Mouse (Mus musculus): ENCODE data around the gene Klra5. TPM values are rescaled to one million over a fixed set of nuclear protein-coding genes. Genes with fewer than 3 reads are reported as not detected.
"Not testable (repeated sequence)": the region's sequence is repeated elsewhere in the genome, so short reads cannot be mapped to it uniquely, and the experiment has no call there.

Gene Klra5
- polyA plus RNA-seq (2012; rRNA removed), result not detected in 2 replicates

- not testable (repeated sequence) for DNase-seq (ENCODE audit: low read depth)
Measured at GRCm38 (mm10) chr6:129917476-129917946, at the start of gene Klra5. Gene Klra5, minus strand, starts transcription at chr6:129917650.

- DNase-seq (ENCODE audit: low read depth), result no peak
Measured at GRCm38 (mm10) chr6:129916996-129917395, 454 bp downstream of the Klra5 start.

DNA sequence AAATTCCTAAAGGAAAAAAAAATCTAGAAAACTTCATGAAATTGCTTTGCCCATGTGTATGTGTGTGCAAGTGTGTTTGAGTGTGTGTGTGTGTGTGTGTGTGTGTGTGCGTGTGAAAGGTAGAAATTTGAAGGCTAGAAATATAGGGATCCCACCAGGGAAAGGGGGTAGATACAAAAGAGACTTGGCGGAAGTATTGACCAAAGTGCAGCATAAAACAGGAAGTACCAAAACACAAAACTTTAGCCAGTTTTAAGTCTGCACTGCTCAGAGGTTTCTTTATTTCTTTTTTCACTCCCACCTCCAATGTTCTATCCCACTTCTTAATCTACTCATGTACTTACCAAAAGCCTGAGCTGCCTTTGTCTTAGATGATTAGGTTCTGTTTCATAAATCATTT lies 34.9 kb downstream of the Klra5 start:
- DNase-seq (ENCODE audit: low read depth), result no peak

- DNase-seq (ENCODE audit: low read depth), result no peak
Measured at GRCm38 (mm10) chr6:129876549-129876948, 40.9 kb downstream of the Klra5 start, which contains the start of gene Klra17. Gene Klra17, minus strand, starts transcription at chr6:129876672.

DNA sequence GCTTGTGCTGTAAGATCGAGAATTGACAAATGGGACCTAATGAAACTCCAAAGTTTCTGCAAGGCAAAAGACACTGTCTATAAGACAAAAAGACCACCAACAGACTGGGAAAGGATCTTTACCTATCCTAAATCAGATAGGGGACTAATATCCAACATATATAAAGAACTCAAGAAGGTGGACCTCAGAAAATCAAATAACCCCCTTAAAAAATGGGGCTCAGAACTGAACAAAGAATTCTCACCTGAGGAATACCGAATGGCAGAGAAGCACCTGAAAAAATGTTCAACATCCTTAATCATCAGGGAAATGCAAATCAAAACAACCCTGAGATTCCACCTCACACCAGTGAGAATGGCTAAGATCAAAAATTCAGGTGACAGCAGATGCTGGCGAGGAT lies 55.1 kb downstream of the Klra5 start, which contains the start of gene Gm17631:
Gm17631 (plus strand) TSS at position 301 of the 400 bp plus-strand sequence.
- not testable (repeated sequence) for DNase-seq (ENCODE audit: low read depth)

Other genes starting within 250 kb of the Klra5 start
- gene Klrc1, start 238.7 kb downstream of the Klra5 start, polyA plus RNA-seq (2012; rRNA removed), result 0.43 and 0.55 TPM in 2 replicates
- 0.15 TPM in 1 of 2 replicates, not detected in the other for gene Klri1, start 200.5 kb downstream of the Klra5 start, polyA plus RNA-seq (2012; rRNA removed)
- gene Klri2, start 177.2 kb downstream of the Klra5 start, polyA plus RNA-seq (2012; rRNA removed), result 0.08 TPM in 1 of 2 replicates, not detected in the other
- gene Gm156, start 133.4 kb downstream of the Klra5 start, polyA plus RNA-seq (2012; rRNA removed), result not detected in 2 replicates
- not detected in 2 replicates for gene Gm17631, start 55.0 kb downstream of the Klra5 start, polyA plus RNA-seq (2012; rRNA removed)
- 0.12 TPM in 1 of 2 replicates, not detected in the other for gene Klra17, start 41.0 kb downstream of the Klra5 start, polyA plus RNA-seq (2012; rRNA removed)
- gene Klra6, start 109.3 kb upstream of the Klra5 start, polyA plus RNA-seq (2012; rRNA removed), result not detected in 2 replicates
- not detected in 2 replicates for gene Klra4, start 149.6 kb upstream of the Klra5 start, polyA plus RNA-seq (2012; rRNA removed)
- not detected in 2 replicates for gene Klra8, start 212.2 kb upstream of the Klra5 start, polyA plus RNA-seq (2012; rRNA removed)

Data from gonadal fat pad, adult 2 months (tissue).